In the genomic region with DNA sequence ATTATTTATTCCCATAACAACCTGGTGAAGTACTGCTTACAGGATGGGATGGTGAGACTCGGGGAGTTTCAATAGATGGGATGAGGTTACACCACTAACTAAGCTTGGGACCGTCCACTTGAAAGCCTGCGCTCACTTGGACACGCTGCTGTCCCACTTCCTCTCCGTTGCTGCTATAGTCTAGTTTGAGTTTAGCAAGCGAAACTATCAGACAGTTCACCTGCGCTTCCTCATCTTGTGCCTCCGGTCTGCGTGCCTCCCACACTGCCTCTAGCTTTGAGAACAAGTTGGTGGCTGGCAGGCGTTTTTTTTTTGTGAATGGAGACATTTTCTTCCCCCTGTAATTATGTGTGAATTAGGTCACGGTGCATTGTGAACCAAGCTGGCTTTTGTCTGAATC, we compare ENCODE assay signal across 24 mouse cellular contexts.
DNase-seq lines count a peak whose midpoint lies in the region; ATAC-seq and TF ChIP-seq lines count a peak whose summit lies in the region.
"Had no signal": no experiment of that assay in that cellular context is flagged by ENCODE, and none has a peak within 500 bp of the region (broad histone marks: within the 10 kb centered on the region; RNA-seq: fewer than 3 reads in every experiment).

No protein-coding gene starts in this region.

- no peak for TF ChIP-seq POLR2A in CH12.LX (IDR thresholded peaks at IDR 0.05; ENCODE audit: low read depth, low read length)

- H3K79me2 ChIP-seq in CH12.LX (replicated peaks; ENCODE audit: control insufficient read depth, extremely low read depth, insufficient read depth, poor library complexity, severe bottlenecking) = no peaks in the 10 kb centered on the region

- peak; percentile 80 for ATAC-seq in megakaryocyte, adult 5-6 weeks (ENCODE audit: poor library complexity, severe bottlenecking)
- ATAC-seq: forebrain, embryonic 14.5 days; hindbrain, embryonic 16.5 days; inflammation-experienced regulatory T-cells, adult 6 months had no signal

- peak overlapping the region; percentile 51 for H3K4me2 ChIP-seq in CH12.LX (ENCODE audit: insufficient read depth, low read depth, poor library complexity, severe bottlenecking)
- H3K4me2 ChIP-seq: hindbrain, embryonic 12.5 days had no signal

- H3K27ac ChIP-seq in CH12.LX (ENCODE audit: insufficient read depth, low read depth) = no peak overlapping the region
- H3K27ac ChIP-seq: embryonic facial prominence, embryonic 10.5 days; forebrain, embryonic 10.5 days; gastrocnemius, adult 2 months; heart, embryonic 10.5 days; hindbrain, embryonic 12.5 days had no signal

- H3K4me1 ChIP-seq in CH12.LX (ENCODE audit: control insufficient read depth in 1 of 2, insufficient read depth in 2 of 2) = peaks cover 5 to 48% of the 10 kb centered on the region in 2 experiments; a peak in 3 of 4 replicates

- intact Hi-C loops in left cerebral cortex, postnatal 36 days (cut with DNase I) = loop anchor here (5.0 to 10.0 kb wide), 4 partner anchors 278 to 818 kb away; a partner anchor contains a TSS

- TF ChIP-seq RAD21 in CH12.LX (IDR thresholded peaks at IDR 0.05; ENCODE audit: low read depth, low read length) = no peak; the same call in 1 of the 2 replicates

- peak; percentile 50 for TF ChIP-seq EP300 in CH12.LX (IDR thresholded peaks at IDR 0.05; ENCODE audit: low read length)

- dilution Hi-C loops in CH12.LX (cut with MboI; ENCODE audit: extremely low pct_ligation_motif_present, extremely low pct_unique_long_range_greater_than_20kb, low sequenced_read_pairs) = no loop called here

- TF ChIP-seq CTCF in CH12.LX (conservative IDR thresholded peaks at IDR 0.05 in 1 of 2, IDR thresholded peaks at IDR 0.05 in 1 of 2; ENCODE audit: low read depth in 2 of 2, low read length in 2 of 2) = no peak

- no peak overlapping the region for H3K4me3 ChIP-seq in CH12.LX (replicated peaks in 1 of 3; ENCODE audit: low read depth in 2 of 3, low read length in 2 of 3, poor library complexity in 1 of 3)
- H3K4me3 ChIP-seq: embryonic facial prominence, embryonic 10.5 days; forebrain, embryonic 10.5 days; gastrocnemius, adult 2 months; heart, embryonic 10.5 days; hindbrain, embryonic 12.5 days had no signal

- in situ Hi-C loops in CH12.LX (cut with MboI; ENCODE audit: low pct_ligation_motif_present, low pct_unique_long_range_greater_than_20kb, low sequenced_read_pairs) = loop anchor here (25.0 kb wide), 1 partner anchor 273 kb away; no protein-coding TSS in a partner anchor

- no peaks in the 10 kb centered on the region for H3K36me3 ChIP-seq in CH12.LX (replicated peaks in 1 of 2; ENCODE audit: control insufficient read depth in 1 of 2, insufficient read depth in 1 of 2, low read length in 1 of 2)
- H3K36me3 ChIP-seq: embryonic facial prominence, embryonic 10.5 days; forebrain, embryonic 10.5 days; heart, embryonic 10.5 days; hindbrain, embryonic 12.5 days had no signal

- no peaks in the 10 kb centered on the region for H3K27me3 ChIP-seq in CH12.LX (replicated peaks)

- H3K9ac ChIP-seq in CH12.LX (ENCODE audit: insufficient read depth, low read depth) = no peak overlapping the region
- H3K9ac ChIP-seq: hindbrain, embryonic 12.5 days had no signal

- no peaks in the 10 kb centered on the region for H3K9me3 ChIP-seq in CH12.LX (replicated peaks; ENCODE audit: low read length)
- H3K9me3 ChIP-seq: embryonic facial prominence, embryonic 10.5 days; forebrain, embryonic 10.5 days; heart, embryonic 10.5 days; hindbrain, embryonic 12.5 days had no signal

- peak; percentile 58 for DNase-seq in retina, postnatal 1 day
- DNase-seq in retina, embryonic 14.5 days (ENCODE audit: low spot score) = no peak
- DNase-seq in CH12.LX (ENCODE audit: extremely low read depth) = peak; percentile 55
- DNase-seq in left cerebral cortex, postnatal 36 days (ENCODE audit: low spot score in 2 of 2) = no peak
- no peak for DNase-seq in lung, postnatal 14 days
- DNase-seq in adrenal gland, adult 2 months = no peak
- DNase-seq: adrenal gland, adult 8-10 months; adrenal gland, postnatal 36 days; cerebellum, adult 11-12 months; cerebellum, adult 9-11 months; cerebellum, postnatal 36 days; gastrocnemius, adult 2 months; gastrocnemius, postnatal 25 days; heart, adult 11 months; heart, postnatal 10 days; heart, postnatal 4 days had no signal

TF ChIP-seq in CH12.LX, 34 proteins besides CTCF, POLR2A, EP300 and RAD21:
- TF ChIP-seq ZNF384 (IDR thresholded peaks at IDR 0.05; ENCODE audit: low read depth, low read length) (peak; percentile 39; the same call in 1 of the 2 replicates), IRF4 (IDR thresholded peaks at IDR 0.05; ENCODE audit: low read depth, low read length) (peak; percentile 73), SIN3A (IDR thresholded peaks at IDR 0.05; ENCODE audit: low read length) (no peak), BHLHE40 (IDR thresholded peaks at IDR 0.05; ENCODE audit: low read depth, low read length) (peak; percentile 73), ELF1 (IDR thresholded peaks at IDR 0.05; ENCODE audit: low read depth, low read length) (0 out of 2 replicates have a peak, but pooled peaks have one; percentile 37), KAT2A (IDR thresholded peaks at IDR 0.05; ENCODE audit: insufficient replicate concordance, low read length) (no peak)

Comparison
In these comparisons a context has a peak if more than half of its experiments do, and no peak if none do; other contexts are left out.
1. DNase-seq: peak in retina, postnatal 1 day (single experiment) and CH12.LX (single experiment); none in retina, embryonic 14.5 days (single experiment), left cerebral cortex, postnatal 36 days (0 of 2), lung, postnatal 14 days (single experiment) and adrenal gland, adult 2 months (single experiment).